Mouse (Mus musculus): ENCODE measurements around the gene Arf6. TPM values are rescaled to one million over a fixed set of nuclear protein-coding genes. Genes with fewer than 3 reads are reported as not detected.

Gene Arf6
- total RNA-seq, 2 experiments from 2014 or later: 49.1 to 50.3 TPM

DNA sequence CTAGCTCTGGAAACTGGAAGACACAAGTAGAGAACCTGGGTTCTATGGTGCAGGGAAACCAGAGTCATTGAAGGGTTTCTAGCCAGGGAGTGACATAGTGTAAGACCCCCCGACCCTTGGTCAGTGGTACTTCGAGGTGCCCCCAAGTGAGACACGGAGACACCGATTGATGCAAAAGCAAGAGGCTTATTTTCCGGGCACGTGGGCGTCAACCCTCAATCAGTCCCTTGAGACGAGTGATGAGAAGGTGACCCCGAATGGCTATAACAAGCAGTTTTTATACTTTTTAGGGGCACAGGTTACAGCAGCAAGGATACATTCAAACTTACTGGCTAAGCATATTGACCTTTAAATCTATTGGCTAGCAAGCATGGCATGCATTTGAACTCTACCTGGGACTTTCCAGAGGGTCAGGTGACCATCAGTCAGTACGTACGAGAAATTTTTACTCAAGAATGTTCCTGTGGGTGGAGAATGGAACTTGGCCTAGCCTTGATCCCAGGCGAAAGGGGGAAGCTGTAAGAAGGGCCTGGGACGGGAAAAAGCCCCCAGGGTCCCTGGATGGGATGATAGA lies 30.7 kb downstream of the Arf6 start:
- no peak for DNase-seq (ENCODE audit: extremely low spot score in 1 of 2, low spot score in 1 of 2)

GRCm38 (mm10) chr12:69410767-69411166 lies 38.8 kb downstream of the Arf6 start:
- no peak for DNase-seq (ENCODE audit: extremely low spot score in 1 of 2, low spot score in 1 of 2)

- no peak for DNase-seq (ENCODE audit: extremely low spot score in 1 of 2, low spot score in 1 of 2)
Measured at GRCm38 (mm10) chr12:69411936-69412335, 40.0 kb downstream of the Arf6 start.

- DNase-seq (ENCODE audit: extremely low spot score in 1 of 2, low spot score in 1 of 2): no peak
Measured at GRCm38 (mm10) chr12:69413303-69413702, 41.4 kb downstream of the Arf6 start.

DNA sequence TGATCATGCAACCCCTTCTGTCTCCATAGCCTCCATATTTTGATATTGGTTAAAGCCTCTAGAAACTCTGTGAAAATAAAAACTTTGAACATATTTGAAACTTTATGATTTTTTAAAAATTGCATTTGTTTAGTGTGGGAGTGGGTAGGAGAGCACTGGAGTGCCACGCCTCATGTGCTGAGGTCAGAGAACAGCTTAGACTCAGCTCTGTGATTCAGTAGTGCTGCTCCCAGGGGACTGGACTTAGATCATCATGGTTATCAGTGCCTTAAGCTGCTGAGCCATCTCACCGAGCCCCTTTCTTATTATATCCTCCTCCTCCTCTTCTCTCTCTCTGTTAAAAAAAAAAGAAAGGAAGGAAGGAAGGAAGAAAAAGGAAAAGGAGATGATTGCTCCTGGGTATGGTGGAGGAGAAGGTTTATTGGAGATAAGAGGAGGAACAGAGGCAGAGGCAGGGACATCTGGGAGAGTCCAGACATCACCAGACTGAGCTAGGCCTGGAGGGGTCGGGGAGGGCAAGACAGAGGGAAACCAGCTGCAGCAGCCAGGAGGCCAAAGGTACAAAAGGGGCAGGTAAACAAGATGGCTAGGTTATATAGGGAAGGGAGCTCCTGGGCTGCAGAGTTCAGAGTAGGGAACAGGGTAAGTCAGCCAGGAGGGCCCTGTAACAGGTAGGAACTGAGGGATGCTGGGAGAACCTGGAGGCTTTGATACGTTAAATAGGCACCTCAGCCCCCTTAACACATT lies 43.0 kb downstream of the Arf6 start:
- no peak for DNase-seq (ENCODE audit: extremely low spot score in 1 of 2, low spot score in 1 of 2)

DNA sequence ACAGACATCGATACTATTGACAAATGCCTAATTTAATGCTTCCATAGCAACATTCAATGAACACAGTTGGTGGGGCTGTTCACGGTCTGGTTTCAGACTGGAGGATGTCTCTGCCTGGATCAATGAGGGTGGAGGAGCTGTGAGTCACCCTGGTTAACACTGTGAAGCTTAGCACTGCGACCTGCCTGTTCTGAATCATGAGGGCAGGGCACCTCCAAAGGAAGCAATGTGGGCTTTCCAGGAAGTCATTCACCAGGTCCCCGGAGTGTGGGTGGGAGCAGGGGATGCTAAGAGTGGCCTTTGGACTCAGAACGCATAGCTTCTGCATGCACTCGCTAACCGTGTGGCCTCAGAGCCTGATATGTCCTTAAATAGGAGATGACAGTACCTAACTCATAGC lies 44.8 kb downstream of the Arf6 start:
- no peak for DNase-seq (ENCODE audit: extremely low spot score in 1 of 2, low spot score in 1 of 2)

DNA sequence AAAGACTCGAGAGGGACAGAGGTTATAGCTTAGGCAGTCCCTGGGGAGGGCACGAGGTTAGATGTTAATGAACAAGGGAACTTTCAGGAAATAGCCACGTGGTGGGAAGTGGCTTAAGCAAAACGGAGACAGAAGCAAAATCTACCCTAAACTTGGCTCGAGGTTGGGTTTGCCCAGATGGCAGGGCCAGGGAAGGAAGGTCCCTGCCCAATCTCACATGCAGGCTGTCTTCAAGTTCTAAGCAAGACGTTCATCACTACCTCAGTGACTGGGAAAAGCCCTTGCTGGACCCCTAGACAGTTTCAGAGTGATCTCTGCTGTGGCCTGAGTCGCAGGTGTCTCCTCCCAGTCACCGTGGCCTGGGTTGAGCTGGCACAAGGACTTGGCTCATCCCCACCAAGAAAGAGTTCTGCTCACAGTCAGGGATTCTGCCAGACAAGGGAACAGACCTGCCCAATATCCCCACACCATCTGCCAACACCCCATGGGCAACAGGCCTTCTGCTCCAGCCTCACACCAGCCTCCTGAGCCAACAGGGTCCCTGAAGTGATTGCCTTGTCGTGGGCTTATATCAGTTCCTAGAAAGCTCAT lies 45.8 kb downstream of the Arf6 start:
- no peak for DNase-seq (ENCODE audit: extremely low spot score in 1 of 2, low spot score in 1 of 2)

- DNase-seq (ENCODE audit: extremely low spot score in 1 of 2, low spot score in 1 of 2): no peak
Measured at GRCm38 (mm10) chr12:69418606-69419005, 46.7 kb downstream of the Arf6 start.

DNA sequence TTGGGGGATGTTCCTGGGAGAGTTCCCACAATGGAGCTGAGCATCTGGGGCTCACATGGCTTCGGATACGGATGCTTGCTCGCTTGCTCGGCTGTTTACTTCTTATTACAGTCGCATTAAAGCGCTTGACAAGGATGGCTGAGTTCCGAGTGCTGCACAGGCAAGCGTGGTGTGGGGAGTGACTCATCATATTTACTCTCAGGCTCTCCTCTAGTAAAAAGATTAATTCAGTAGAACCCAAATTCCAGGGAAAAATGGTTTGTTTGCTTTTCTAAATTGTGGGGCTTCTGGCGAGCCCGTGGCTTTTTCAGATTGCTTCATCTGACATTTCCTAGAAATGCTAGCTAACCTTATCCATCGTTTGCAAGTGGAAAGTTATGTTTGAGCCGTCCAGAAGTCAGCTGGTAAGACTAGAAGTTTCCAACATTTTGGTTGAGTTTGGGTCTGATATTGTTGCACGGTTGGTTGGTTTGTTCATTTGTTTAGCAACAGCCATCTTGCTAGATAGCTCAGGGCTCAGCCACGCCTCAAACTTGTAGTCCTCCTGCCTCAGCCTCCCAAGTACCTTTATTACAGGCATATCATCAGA lies 47.2 kb downstream of the Arf6 start:
- no peak for DNase-seq (ENCODE audit: extremely low spot score in 1 of 2, low spot score in 1 of 2)

GRCm38 (mm10) chr12:69419606-69420005 lies 47.7 kb downstream of the Arf6 start:
- no peak for DNase-seq (ENCODE audit: extremely low spot score in 1 of 2, low spot score in 1 of 2)

- no peak for DNase-seq (ENCODE audit: extremely low spot score in 1 of 2, low spot score in 1 of 2)
Measured at GRCm38 (mm10) chr12:69420716-69421115, 48.8 kb downstream of the Arf6 start.

- no peak for DNase-seq (ENCODE audit: extremely low spot score in 1 of 2, low spot score in 1 of 2)
Measured at GRCm38 (mm10) chr12:69422827-69423537, 51.0 kb downstream of the Arf6 start.

Small RNA genes within 50 kb of the gene (microRNA-seq; reads per million reads assigned to microRNA genes)
- 0 to 1.2 reads per million in 2 experiments for gene Gm47299
- gene Gm47305: 0 reads per million in 2 experiments

Other genes with a start within 250 kb of the Arf6 start
- gene Rps29, start 213.0 kb upstream of the Arf6 start, total RNA-seq (2021): 1,000 to 10,000 TPM; 1,032 to 1,201 TPM
- gene Lrr1, start 203.3 kb upstream of the Arf6 start, total RNA-seq (2021): not detected
- 100 to 1,000 TPM; 177 to 208 TPM for gene Rpl36al, start 188.1 kb upstream of the Arf6 start, total RNA-seq (2021)
- gene Mgat2, start 188.0 kb upstream of the Arf6 start, total RNA-seq (2021): 10 to 100 TPM; 27.4 to 29.6 TPM
- 1 to 10 TPM; 3.4 to 7.7 TPM for gene Gm49383, start 175.0 kb upstream of the Arf6 start, total RNA-seq (2021)
- gene Dnaaf2, start 173.7 kb upstream of the Arf6 start, total RNA-seq (2021): 1 to 10 TPM; 1.9 to 2.1 TPM
- 1 to 10 TPM; 3.4 to 3.8 TPM for gene Gm49384, start 167.9 kb upstream of the Arf6 start, total RNA-seq (2021)
- gene Pole2, start 144.0 kb upstream of the Arf6 start, total RNA-seq (2021): 1 to 10 TPM in 1 of 2 experiments, under 1 TPM in 1; 0.27 to 1.4 TPM
- gene Klhdc1, start 131.0 kb upstream of the Arf6 start, total RNA-seq (2021): 10 to 100 TPM; 15.2 to 18.4 TPM
- 100 to 1,000 TPM; 116 to 127 TPM for gene Klhdc2, start 75.5 kb upstream of the Arf6 start, total RNA-seq (2021)
- 10 to 100 TPM; 41.3 to 43.3 TPM for gene Nemf, start 15.0 kb upstream of the Arf6 start, total RNA-seq (2021)
- gene Gm9887, start 308 bp downstream of the Arf6 start, total RNA-seq (2021): 1 to 10 TPM; 1.1 to 1.3 TPM
- 10 to 100 TPM; 19.9 to 21.2 TPM for gene Vcpkmt, start 210.9 kb downstream of the Arf6 start, total RNA-seq (2021)